ENCODE assay signal across 22 mouse cellular contexts in genomic region chr6:13854230-13854629, GRCm38 (mm10). TPM values are rescaled to one million over a fixed set of nuclear protein-coding genes. Genes with fewer than 3 reads are reported as not detected.
DNase-seq lines count a peak whose midpoint lies in the region; ATAC-seq and TF ChIP-seq lines count a peak whose summit lies in the region.
"Had no signal": no experiment of that assay in that cellular context is flagged by ENCODE, and none has a peak within 500 bp of the region (broad histone marks: within the 10 kb centered on the region; RNA-seq: fewer than 3 reads in every experiment).

No protein-coding gene starts in this region.

- ATAC-seq in forebrain, embryonic 12.5 days (ENCODE audit: low FRiP score) = no peak
- ATAC-seq in hindbrain, embryonic 12.5 days (ENCODE audit: low FRiP score) = no peak
- no peak for ATAC-seq in hindbrain, postnatal 0 days
- ATAC-seq in hindbrain, embryonic 13.5 days (ENCODE audit: low FRiP score) = no peak
- ATAC-seq: forebrain, embryonic 14.5 days had no signal

- DNase-seq in forebrain, embryonic 10.5 days (ENCODE audit: extremely low spot score, low spot score) = no peak
- DNase-seq in hindbrain, postnatal 0 days (ENCODE audit: low spot score) = no peak
- DNase-seq in frontal cortex, postnatal 36 days (ENCODE audit: low spot score in 2 of 2) = no peak
- no peak for DNase-seq in layer of hippocampus, postnatal 10 days (ENCODE audit: low spot score in 2 of 2)
- DNase-seq: adrenal gland, postnatal 25 days; cerebellum, adult 9-10 months; heart, postnatal 10 days; kidney, adult 11 months; kidney, postnatal 10 days; liver; lung, postnatal 10 days; retina, postnatal 1 day; right cerebral cortex, postnatal 25 days; spleen, adult 18-20 months had no signal

- WGBS in forebrain, embryonic 10.5 days = 14% methylated on average over 11 of the region's 11 CpGs
- WGBS in forebrain, embryonic 12.5 days = 22% methylated on average over 11 of the region's 11 CpGs
- WGBS in hindbrain, embryonic 12.5 days = 15% methylated on average over 11 of the region's 11 CpGs
- WGBS in hindbrain, postnatal 0 days = 19% methylated on average over 11 of the region's 11 CpGs
- WGBS in hindbrain, embryonic 13.5 days = 16% methylated on average over 11 of the region's 11 CpGs

- H3K27ac ChIP-seq in forebrain, embryonic 10.5 days = no peak overlapping the region
- no peak overlapping the region for H3K27ac ChIP-seq in forebrain, embryonic 12.5 days
- H3K27ac ChIP-seq in hindbrain, embryonic 12.5 days = no peak overlapping the region
- H3K27ac ChIP-seq in hindbrain, postnatal 0 days = no peak overlapping the region
- no peak overlapping the region for H3K27ac ChIP-seq in hindbrain, embryonic 13.5 days
- H3K27ac ChIP-seq: heart, embryonic 10.5 days; midbrain, embryonic 12.5 days; neural tube, embryonic 12.5 days had no signal

- no peak overlapping the region for H3K9ac ChIP-seq in forebrain, embryonic 12.5 days
- no peak overlapping the region for H3K9ac ChIP-seq in hindbrain, embryonic 12.5 days
- no peak overlapping the region for H3K9ac ChIP-seq in hindbrain, postnatal 0 days (replicated peaks; ENCODE audit: low read length)
- no peak overlapping the region for H3K9ac ChIP-seq in hindbrain, embryonic 13.5 days
- H3K9ac ChIP-seq: midbrain, embryonic 12.5 days; neural tube, embryonic 12.5 days had no signal

- no peak overlapping the region for H3K4me2 ChIP-seq in forebrain, embryonic 12.5 days
- H3K4me2 ChIP-seq in hindbrain, embryonic 12.5 days (replicated peaks) = 0 out of 2 replicates have a peak overlapping the region, but pooled peaks have one; percentile 15
- H3K4me2 ChIP-seq in hindbrain, postnatal 0 days (ENCODE audit: low read depth, low read length) = no peak overlapping the region
- H3K4me2 ChIP-seq in hindbrain, embryonic 13.5 days = 0 out of 2 replicates have a peak overlapping the region, but pooled peaks have one; percentile 17
- H3K4me2 ChIP-seq: midbrain, embryonic 12.5 days; neural tube, embryonic 12.5 days had no signal

- TF ChIP-seq CTCF in hindbrain, postnatal 0 days (IDR thresholded peaks at IDR 0.05; ENCODE audit: low read depth) = no peak
- no peak for TF ChIP-seq CTCF in E14TG2a.4 (conservative IDR thresholded peaks at IDR 0.05; ENCODE audit: low read length)

- H3K27me3 ChIP-seq in forebrain, embryonic 10.5 days (ENCODE audit: poor library complexity, severe bottlenecking) = no peaks in the 10 kb centered on the region
- H3K27me3 ChIP-seq in forebrain, embryonic 12.5 days = no peaks in the 10 kb centered on the region
- H3K27me3 ChIP-seq in hindbrain, embryonic 12.5 days = no peaks in the 10 kb centered on the region
- H3K27me3 ChIP-seq in hindbrain, postnatal 0 days (ENCODE audit: insufficient read depth, low read length) = no peaks in the 10 kb centered on the region
- H3K27me3 ChIP-seq in E14TG2a.4 (ENCODE audit: insufficient read depth, low read length) = no peaks in the 10 kb centered on the region
- H3K27me3 ChIP-seq in hindbrain, embryonic 13.5 days = no peaks in the 10 kb centered on the region
- H3K27me3 ChIP-seq: midbrain, embryonic 12.5 days; neural tube, embryonic 12.5 days had no signal

- H3K4me1 ChIP-seq in forebrain, embryonic 10.5 days = 0 out of 2 replicates have a peak, but pooled peaks cover 3% of the 10 kb centered on the region
- no peaks in the 10 kb centered on the region for H3K4me1 ChIP-seq in forebrain, embryonic 12.5 days
- H3K4me1 ChIP-seq in hindbrain, embryonic 12.5 days = no peaks in the 10 kb centered on the region
- H3K4me1 ChIP-seq in hindbrain, postnatal 0 days (ENCODE audit: insufficient read depth, low read length) = no peaks in the 10 kb centered on the region
- peaks cover 22% of the 10 kb centered on the region for H3K4me1 ChIP-seq in E14TG2a.4 (replicated peaks; ENCODE audit: low read depth, low read length)
- H3K4me1 ChIP-seq in hindbrain, embryonic 13.5 days (replicated peaks) = no peaks in the 10 kb centered on the region
- H3K4me1 ChIP-seq: heart, embryonic 10.5 days; midbrain, embryonic 12.5 days; neural tube, embryonic 12.5 days had no signal

- no peaks in the 10 kb centered on the region for H3K36me3 ChIP-seq in forebrain, embryonic 10.5 days (replicated peaks)
- no peaks in the 10 kb centered on the region for H3K36me3 ChIP-seq in forebrain, embryonic 12.5 days (replicated peaks)
- H3K36me3 ChIP-seq in hindbrain, embryonic 12.5 days = no peaks in the 10 kb centered on the region
- H3K36me3 ChIP-seq in hindbrain, postnatal 0 days (ENCODE audit: insufficient read depth, low read length) = no peaks in the 10 kb centered on the region
- H3K36me3 ChIP-seq in E14TG2a.4 (ENCODE audit: insufficient read depth, low read length) = 0 out of 2 replicates have a peak, but pooled peaks cover 2% of the 10 kb centered on the region
- H3K36me3 ChIP-seq in hindbrain, embryonic 13.5 days = no peaks in the 10 kb centered on the region
- H3K36me3 ChIP-seq: heart, embryonic 10.5 days; midbrain, embryonic 12.5 days; neural tube, embryonic 12.5 days had no signal

- no peaks in the 10 kb centered on the region for H3K9me3 ChIP-seq in forebrain, embryonic 10.5 days
- no peaks in the 10 kb centered on the region for H3K9me3 ChIP-seq in forebrain, embryonic 12.5 days
- no peaks in the 10 kb centered on the region for H3K9me3 ChIP-seq in hindbrain, embryonic 12.5 days (replicated peaks)
- H3K9me3 ChIP-seq in hindbrain, postnatal 0 days (ENCODE audit: low read length) = no peaks in the 10 kb centered on the region
- no peaks in the 10 kb centered on the region for H3K9me3 ChIP-seq in E14TG2a.4 (ENCODE audit: low read length)
- no peaks in the 10 kb centered on the region for H3K9me3 ChIP-seq in hindbrain, embryonic 13.5 days
- H3K9me3 ChIP-seq: heart, embryonic 10.5 days; midbrain, embryonic 12.5 days; neural tube, embryonic 12.5 days had no signal

- H3K4me3 ChIP-seq in forebrain, embryonic 10.5 days = peak overlapping the region; percentile 27
- H3K4me3 ChIP-seq in forebrain, embryonic 12.5 days (replicated peaks) = no peak overlapping the region
- H3K4me3 ChIP-seq in hindbrain, embryonic 12.5 days = no peak overlapping the region
- no peak overlapping the region for H3K4me3 ChIP-seq in hindbrain, postnatal 0 days (ENCODE audit: low read length)
- H3K4me3 ChIP-seq in E14TG2a.4 (replicated peaks; ENCODE audit: low read length) = peak overlapping the region; percentile 74
- no peak overlapping the region for H3K4me3 ChIP-seq in hindbrain, embryonic 13.5 days
- H3K4me3 ChIP-seq: heart, embryonic 10.5 days; midbrain, embryonic 12.5 days; neural tube, embryonic 12.5 days had no signal

RNA-seq across cellular contexts. Expression of gene Gpr85, which starts 14.5 kb away (rescaled TPM):
- 4.9 and 5.9 TPM in 2 replicates for polyA plus RNA-seq in forebrain, embryonic 10.5 days (2016; fragmentation: Nextera tagmentation; extraction: Ambion mirVana)
- polyA plus RNA-seq in forebrain, embryonic 12.5 days (2016; fragmentation: Nextera tagmentation; extraction: Ambion mirVana) = 33.5 and 35.8 TPM in 2 replicates
- 36.2 and 42.5 TPM in 2 replicates for polyA plus RNA-seq in hindbrain, embryonic 12.5 days (2016; fragmentation: Nextera tagmentation; extraction: Ambion mirVana)
- total RNA-seq in hindbrain, postnatal 0 days (2014; rRNA removed) = 77.8 and 84.3 TPM in 2 replicates
- 87.5 and 89.1 TPM in 2 replicates for polyA plus RNA-seq in hindbrain, postnatal 0 days (2015; fragmentation: Nextera tagmentation; extraction: Ambion mirVana)
- 83.3 and 84.2 TPM in 2 replicates for polyA plus RNA-seq in hindbrain, embryonic 13.5 days (2015; fragmentation: Nextera tagmentation; extraction: Ambion mirVana)
- total RNA-seq in layer of hippocampus, postnatal 10 days (2021) = 10 to 100 TPM; 52.8 to 53.0 TPM

RNA-seq across cellular contexts. Expression of gene 2610001J05Rik, which starts 17.1 kb away (rescaled TPM):
- polyA plus RNA-seq in forebrain, embryonic 10.5 days (2016; fragmentation: Nextera tagmentation; extraction: Ambion mirVana) = 98.0 and 99.4 TPM in 2 replicates
- 93.7 and 97.0 TPM in 2 replicates for polyA plus RNA-seq in forebrain, embryonic 12.5 days (2016; fragmentation: Nextera tagmentation; extraction: Ambion mirVana)
- 80.6 and 88.6 TPM in 2 replicates for polyA plus RNA-seq in hindbrain, embryonic 12.5 days (2016; fragmentation: Nextera tagmentation; extraction: Ambion mirVana)
- total RNA-seq in hindbrain, postnatal 0 days (2014; rRNA removed) = 9.8 and 15.6 TPM in 2 replicates
- polyA plus RNA-seq in hindbrain, postnatal 0 days (2015; fragmentation: Nextera tagmentation; extraction: Ambion mirVana) = 122 TPM in 2 replicates
- 85.0 and 86.3 TPM in 2 replicates for polyA plus RNA-seq in hindbrain, embryonic 13.5 days (2015; fragmentation: Nextera tagmentation; extraction: Ambion mirVana)
- total RNA-seq in layer of hippocampus, postnatal 10 days (2021) = 10 to 100 TPM; 48.8 to 49.1 TPM

Comparison
In these comparisons a context has a peak if more than half of its experiments do, and no peak if none do; other contexts are left out.
1. H3K4me3 ChIP-seq: peak in forebrain, embryonic 10.5 days (single experiment) and E14TG2a.4 (single experiment); none in forebrain, embryonic 12.5 days (single experiment), hindbrain, embryonic 12.5 days (single experiment), hindbrain, postnatal 0 days (single experiment) and hindbrain, embryonic 13.5 days (single experiment).
2. H3K4me2 ChIP-seq: peak in hindbrain, embryonic 12.5 days (single experiment) and hindbrain, embryonic 13.5 days (single experiment); none in forebrain, embryonic 12.5 days (single experiment) and hindbrain, postnatal 0 days (single experiment).